Mouse (Mus musculus): ENCODE measurements at regions not wholly inside any gene's neighbourhood (a gene's known extent, or its start where the extent isn't known, plus 50 kb on each side); places are given as distances from the start of the nearest gene placed in this dataset.

GRCm38 (mm10) chr7:124680561-124680960, 697.9 kb downstream of the Hs3st4 start:
- TF ChIP-seq POLR2A (IDR thresholded peaks at IDR 0.05; ENCODE audit: control insufficient read depth, low read depth, low read length) (no peak), CTCF (IDR thresholded peaks at IDR 0.05; ENCODE audit: control insufficient read depth, insufficient read depth, insufficient replicate concordance, low read depth, low read length) (no peak)
